Mouse (Mus musculus) lung, adult 2 months (tissue): ENCODE measurements at regions not wholly inside any gene's neighbourhood (a gene's known extent, or its start where the extent isn't known, plus 50 kb on each side); places are given as distances from the start of the nearest gene placed in this dataset.

ENCODE experiments used
- CTCF ChIP-seq: fragments of 200-500 bp; IDR thresholded peaks from 2 replicates; pipeline ENCODE4 v1.5.1; 2011; ENCODE audit warnings: mild to moderate bottlenecking, low read length, control low read depth; ENCODE audit not compliant: insufficient read depth
- POLR2A ChIP-seq: fragments of 200-500 bp; IDR thresholded peaks from 2 replicates; pipeline ENCODE4 v1.6.1; 2011; ENCODE audit warnings: low read depth, mild to moderate bottlenecking, control low read depth, low read length, borderline replicate concordance; ENCODE audit errors: extremely low read depth

DNA sequence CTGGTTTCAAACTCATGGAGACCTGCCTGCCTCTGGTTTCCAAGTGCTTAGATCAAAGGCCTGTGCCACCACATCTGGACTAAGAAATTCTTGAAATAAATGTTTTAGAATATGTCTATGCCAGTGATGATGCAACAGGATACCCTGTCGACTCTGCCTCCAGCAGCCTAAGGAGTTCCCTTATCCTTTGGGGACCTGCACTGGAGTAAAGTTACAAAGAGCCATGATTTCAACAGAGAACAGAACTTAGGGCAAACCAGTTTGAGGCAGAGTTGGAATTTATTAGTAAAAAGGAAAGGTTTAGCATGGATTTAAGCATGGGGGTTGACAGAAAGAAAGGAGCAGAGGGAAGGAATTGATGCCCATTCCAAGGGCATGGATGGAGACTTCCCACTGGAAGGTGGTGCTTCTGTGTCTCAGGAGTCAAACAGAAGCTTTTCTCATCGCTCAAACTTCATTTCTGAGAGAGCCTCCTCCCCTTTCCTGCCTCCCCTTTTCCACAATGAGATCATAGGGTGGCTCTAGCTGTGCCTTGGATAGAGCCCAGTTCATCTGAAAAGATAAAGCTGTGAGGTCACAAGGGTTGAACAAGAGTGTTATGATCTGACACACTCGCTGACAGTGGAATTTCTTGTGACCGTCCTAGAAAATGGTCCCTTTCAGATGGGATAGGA lies 135.2 kb upstream of the Trim24 start:
- TF ChIP-seq POLR2A: no peak
- TF ChIP-seq CTCF: no peak
